Mouse (Mus musculus): ENCODE measurements around the gene Fam131b. TPM values are rescaled to one million over a fixed set of nuclear protein-coding genes. Genes with fewer than 3 reads are reported as not detected.

Gene Fam131b
- polyA plus RNA-seq, 2 experiments: 0.29 to 2.9 TPM

GRCm38 (mm10) chr6:42355366-42355765 is 30.9 kb upstream of the Fam131b start:
- Histone ChIP-seq H3K36me3 (ENCODE audit: control insufficient read depth, insufficient read depth, low read length) (peaks cover 73% of the 10 kb centered on the region), H3K4me2 (replicated peaks; ENCODE audit: low read depth, low read length, severe bottlenecking) (no peak overlapping the region), H3K27me3 (ENCODE audit: control insufficient read depth, insufficient read depth, low read length) (no peaks in the 10 kb centered on the region), H3K4me1 (ENCODE audit: control insufficient read depth, insufficient read depth, low read length) (peaks cover 35% of the 10 kb centered on the region), H3K9ac (ENCODE audit: low read depth, low read length, severe bottlenecking) (no peak overlapping the region), H3K27ac (replicated peaks; ENCODE audit: low read depth, low read length) (no peak overlapping the region), H3K4me3 (replicated peaks; ENCODE audit: low read length) (no peak overlapping the region), H3K9me3 (ENCODE audit: control insufficient read depth, low read length) (no peaks in the 10 kb centered on the region)
- DNase-seq (ENCODE audit: low spot score): no peak
- WGBS: 91% methylated on average over 6 of the region's 6 CpGs
- ATAC-seq (ENCODE audit: low FRiP score, low read depth): no peak
- no peak for TF ChIP-seq POLR2A (IDR thresholded peaks at IDR 0.05; ENCODE audit: borderline replicate concordance, extremely low read depth, insufficient read depth, insufficient read length)

- Histone ChIP-seq H3K4me3 (replicated peaks; ENCODE audit: low read length) (no peak overlapping the region), H3K4me2 (replicated peaks; ENCODE audit: low read depth, low read length, severe bottlenecking) (no peak overlapping the region), H3K9ac (ENCODE audit: low read depth, low read length, severe bottlenecking) (no peak overlapping the region), H3K27ac (replicated peaks; ENCODE audit: low read depth, low read length) (no peak overlapping the region), H3K36me3 (ENCODE audit: control insufficient read depth, insufficient read depth, low read length) (peaks cover 64% of the 10 kb centered on the region), H3K4me1 (ENCODE audit: control insufficient read depth, insufficient read depth, low read length) (peaks cover 35% of the 10 kb centered on the region), H3K27me3 (ENCODE audit: control insufficient read depth, insufficient read depth, low read length) (no peaks in the 10 kb centered on the region), H3K9me3 (ENCODE audit: control insufficient read depth, low read length) (no peaks in the 10 kb centered on the region)
- ATAC-seq (ENCODE audit: low FRiP score, low read depth) (peak; percentile 24), DNase-seq (ENCODE audit: low spot score) (peak; percentile 80)
- 54% methylated on average over 11 of the region's 11 CpGs for WGBS
- TF ChIP-seq POLR2A (IDR thresholded peaks at IDR 0.05; ENCODE audit: borderline replicate concordance, extremely low read depth, insufficient read depth, insufficient read length): no peak
These were observed 29.9 kb upstream of the Fam131b start for GRCm38 (mm10) chr6:42354076-42355019.

- no peak overlapping the region for H3K4me2 ChIP-seq (replicated peaks; ENCODE audit: low read depth, low read length, severe bottlenecking)
- TF ChIP-seq POLR2A (IDR thresholded peaks at IDR 0.05; ENCODE audit: borderline replicate concordance, extremely low read depth, insufficient read depth, insufficient read length): no peak
- peak overlapping the region; percentile 44; the same call in 1 of the 2 replicates for H3K27ac ChIP-seq (replicated peaks; ENCODE audit: low read depth, low read length)
- peaks cover 38% of the 10 kb centered on the region for H3K4me1 ChIP-seq (ENCODE audit: control insufficient read depth, insufficient read depth, low read length)
- H3K36me3 ChIP-seq (ENCODE audit: control insufficient read depth, insufficient read depth, low read length): peaks cover 52% of the 10 kb centered on the region
- no peaks in the 10 kb centered on the region for H3K9me3 ChIP-seq (ENCODE audit: control insufficient read depth, low read length)
- no peak overlapping the region for H3K4me3 ChIP-seq (replicated peaks; ENCODE audit: low read length)
- WGBS: 77% methylated on average over 8 of the region's 8 CpGs
- peak; percentile 17 for DNase-seq (ENCODE audit: low spot score)
- H3K9ac ChIP-seq (ENCODE audit: low read depth, low read length, severe bottlenecking): no peak overlapping the region
- H3K27me3 ChIP-seq (ENCODE audit: control insufficient read depth, insufficient read depth, low read length): no peaks in the 10 kb centered on the region
- ATAC-seq (ENCODE audit: low FRiP score, low read depth): no peak
These were observed 28.7 kb upstream of the Fam131b start for GRCm38 (mm10) chr6:42353180-42353579.

GRCm38 (mm10) chr6:42352486-42352846 is 28.0 kb upstream of the Fam131b start:
- DNase-seq (ENCODE audit: low spot score): no peak
- no peak for TF ChIP-seq POLR2A (IDR thresholded peaks at IDR 0.05; ENCODE audit: borderline replicate concordance, extremely low read depth, insufficient read depth, insufficient read length)
- no peak overlapping the region for H3K27ac ChIP-seq (replicated peaks; ENCODE audit: low read depth, low read length)
- 93% methylated on average over 1 of the region's 1 CpGs for WGBS
- peak overlapping the region; percentile 77 for H3K4me2 ChIP-seq (replicated peaks; ENCODE audit: low read depth, low read length, severe bottlenecking)
- no peak overlapping the region for H3K9ac ChIP-seq (ENCODE audit: low read depth, low read length, severe bottlenecking)
- H3K27me3 ChIP-seq (ENCODE audit: control insufficient read depth, insufficient read depth, low read length): no peaks in the 10 kb centered on the region
- H3K9me3 ChIP-seq (ENCODE audit: control insufficient read depth, low read length): no peaks in the 10 kb centered on the region
- H3K4me1 ChIP-seq (ENCODE audit: control insufficient read depth, insufficient read depth, low read length): peaks cover 38% of the 10 kb centered on the region
- H3K36me3 ChIP-seq (ENCODE audit: control insufficient read depth, insufficient read depth, low read length): peaks cover 45% of the 10 kb centered on the region
- ATAC-seq (ENCODE audit: low FRiP score, low read depth): no peak
- no peak overlapping the region for H3K4me3 ChIP-seq (replicated peaks; ENCODE audit: low read length)

- peaks cover 40% of the 10 kb centered on the region for H3K36me3 ChIP-seq (ENCODE audit: control insufficient read depth, insufficient read depth, low read length)
- no peaks in the 10 kb centered on the region for H3K9me3 ChIP-seq (ENCODE audit: control insufficient read depth, low read length)
- DNase-seq (ENCODE audit: low spot score) (no peak), ATAC-seq (ENCODE audit: low FRiP score, low read depth) (no peak)
- H3K4me2 ChIP-seq (replicated peaks; ENCODE audit: low read depth, low read length, severe bottlenecking): peak overlapping the region; percentile 77
- H3K4me3 ChIP-seq (replicated peaks; ENCODE audit: low read length): peak overlapping the region; percentile 79
- no peak overlapping the region for H3K9ac ChIP-seq (ENCODE audit: low read depth, low read length, severe bottlenecking)
- no peak for TF ChIP-seq POLR2A (IDR thresholded peaks at IDR 0.05; ENCODE audit: borderline replicate concordance, extremely low read depth, insufficient read depth, insufficient read length)
- no peak overlapping the region for H3K27ac ChIP-seq (replicated peaks; ENCODE audit: low read depth, low read length)
- H3K27me3 ChIP-seq (ENCODE audit: control insufficient read depth, insufficient read depth, low read length): no peaks in the 10 kb centered on the region
- 72% methylated on average over 7 of the region's 7 CpGs for WGBS
- H3K4me1 ChIP-seq (ENCODE audit: control insufficient read depth, insufficient read depth, low read length): peaks cover 38% of the 10 kb centered on the region
These were observed 27.5 kb upstream of the Fam131b start for GRCm38 (mm10) chr6:42351776-42352485.
